ENCODE assay signal across 9 mouse cellular contexts in the genomic region with DNA sequence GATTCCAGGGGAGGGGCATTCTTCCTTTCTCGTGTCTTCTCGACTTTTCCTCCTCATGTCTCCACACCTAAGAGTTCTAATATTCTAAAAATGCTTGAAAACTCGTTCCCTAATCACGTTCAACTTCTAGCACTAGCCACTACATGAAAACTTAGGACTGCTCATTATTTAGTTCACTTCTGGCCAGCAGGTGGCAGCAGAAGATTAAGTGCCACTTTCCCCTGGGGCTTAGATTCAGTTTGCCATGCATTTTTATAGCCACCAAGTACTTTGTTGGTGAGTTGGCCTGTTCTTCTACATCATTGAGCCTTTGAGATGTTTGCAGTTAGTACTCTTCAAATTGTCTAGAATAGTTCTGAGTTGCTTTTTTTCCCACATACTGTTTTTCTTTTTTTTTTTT. TPM values are rescaled to one million over a fixed set of nuclear protein-coding genes. Genes with fewer than 3 reads are reported as not detected.
DNase-seq lines count a peak whose midpoint lies in the region; TF ChIP-seq lines count a peak whose summit lies in the region.
"Had no signal": no experiment of that assay in that cellular context is flagged by ENCODE, and none has a peak within 500 bp of the region (broad histone marks: within the 10 kb centered on the region; RNA-seq: fewer than 3 reads in every experiment).

No protein-coding gene starts in this region.

- H3K27ac ChIP-seq in ES-E14 (ENCODE audit: insufficient read depth, low read depth, low read length, poor library complexity, severe bottlenecking), result no peak overlapping the region
- no peak overlapping the region for H3K27ac ChIP-seq in embryonic fibroblast, embryonic 13.5 days (ENCODE audit: insufficient read depth, low read length)
- H3K27ac ChIP-seq in layer of hippocampus, adult 2 months, result no peak overlapping the region
- H3K27ac ChIP-seq: limb, embryonic 12.5 days had no signal

- in situ Hi-C loops in ES-E14 (cut with MboI; ENCODE audit: low sequenced_read_pairs in 2 of 2, unreplicated experiment in 2 of 2), result loop anchor here in 1 of 2 experiments (25.0 kb wide), 1 partner anchor 133 kb away; the partner anchor contains the start of gene Kdelc2

- no peaks in the 10 kb centered on the region for H3K9me3 ChIP-seq in ES-E14 (ENCODE audit: control insufficient read depth, insufficient read depth, low read depth, low read length)
- H3K9me3 ChIP-seq: limb, embryonic 12.5 days had no signal

- no peaks in the 10 kb centered on the region for H3K36me3 ChIP-seq in ES-E14 (ENCODE audit: control insufficient read depth, insufficient read depth, low read length, poor library complexity, severe bottlenecking)
- H3K36me3 ChIP-seq: limb, embryonic 12.5 days had no signal

- intact Hi-C loops in heart, postnatal 10 days (cut with DNase I), result loop anchor here (1.0 to 10.0 kb wide), 3 partner anchors 144 to 260 kb away; no protein-coding TSS in a partner anchor

- H3K9ac ChIP-seq in ES-E14 (ENCODE audit: insufficient read depth, low read depth, low read length, poor library complexity, severe bottlenecking), result no peak overlapping the region
- H3K9ac ChIP-seq: limb, embryonic 12.5 days had no signal

- H3K4me1 ChIP-seq in ES-E14 (ENCODE audit: control insufficient read depth in 2 of 2, insufficient read depth in 2 of 2, low read length in 2 of 2, poor library complexity in 1 of 2), result peaks cover 0 to 5% of the 10 kb centered on the region in 2 experiments; a peak in 2 of 4 replicates
- H3K4me1 ChIP-seq in embryonic fibroblast, embryonic 13.5 days (ENCODE audit: control insufficient read depth, insufficient read depth, low read length), result no peaks in the 10 kb centered on the region

- no peak for TF ChIP-seq POLR2A in embryonic fibroblast, embryonic 13.5 days (IDR thresholded peaks at IDR 0.05; ENCODE audit: low read depth, low read length)

- TF ChIP-seq CTCF in embryonic fibroblast, embryonic 13.5 days (IDR thresholded peaks at IDR 0.05; ENCODE audit: borderline replicate concordance, insufficient read depth, low read length), result peak; percentile 31; the same call in 1 of the 2 replicates
- TF ChIP-seq CTCF in layer of hippocampus, adult 2 months (conservative IDR thresholded peaks at IDR 0.05), result peak; percentile 90

- DNase-seq in ES-E14 (ENCODE audit: low read depth, low spot score), result peak; percentile 65
- peak; percentile 18 to 53 for DNase-seq in adrenal gland, postnatal 4 days (ENCODE audit: low spot score in 2 of 2)
- DNase-seq in heart, postnatal 10 days, result peak; percentile 80 to 87
- peak; percentile 70 to 80 for DNase-seq in layer of hippocampus, adult 2 months (ENCODE audit: low spot score in 2 of 2)
- DNase-seq in lung, postnatal 10 days, result peak; percentile 87
- DNase-seq in right cerebral cortex, adult 2 months (ENCODE audit: low spot score in 2 of 2), result peak; percentile 88 to 91
- peak; percentile 78 for DNase-seq in urinary bladder, postnatal 25 days (ENCODE audit: low spot score)

- H3K4me3 ChIP-seq in ES-E14 (ENCODE audit: insufficient read depth in 1 of 2, low read depth in 1 of 2, low read length in 2 of 2, poor library complexity in 1 of 2, severe bottlenecking in 1 of 2), result no peak overlapping the region
- no peak overlapping the region for H3K4me3 ChIP-seq in embryonic fibroblast, embryonic 13.5 days (ENCODE audit: insufficient read depth, low read length)
- H3K4me3 ChIP-seq in layer of hippocampus, adult 2 months, result no peak overlapping the region
- H3K4me3 ChIP-seq: limb, embryonic 12.5 days had no signal

TF ChIP-seq in ES-E14, 5 proteins besides CTCF, POLR2A, EP300 and RAD21:
- TF ChIP-seq ZC3H11A (IDR thresholded peaks at IDR 0.05; ENCODE audit: borderline replicate concordance, low read depth, low read length) (peak; percentile 97), MAFK (IDR thresholded peaks at IDR 0.05; ENCODE audit: insufficient read depth, low read depth, low read length) (no peak)
TF ChIP-seq in ES-E14: peak in this region for 1.

RNA-seq across cellular contexts. Expression of gene Ddx10, which starts 6.5 kb away (rescaled TPM):
- 32.0 and 46.7 TPM in 2 replicates for total RNA-seq in ES-E14 (2012; rRNA removed)
- total RNA-seq in adrenal gland, postnatal 4 days (2021), result 10 to 100 TPM; 23.5 to 26.9 TPM
- 21.1 and 22.9 TPM in 2 replicates for polyA plus RNA-seq in embryonic fibroblast, embryonic 13.5 days (2011; ENCODE audit: insufficient read length, low read depth, missing spikeins)
- 10 to 100 TPM; 11.6 to 13.1 TPM for total RNA-seq in heart, postnatal 10 days (2021)
- total RNA-seq in layer of hippocampus, adult 2 months (2021), result 10 to 100 TPM; 20.1 to 21.6 TPM

RNA-seq across cellular contexts. Expression of gene Exph5, which starts 47.1 kb away (rescaled TPM):
- total RNA-seq in ES-E14 (2012; rRNA removed), result 0.21 and 0.27 TPM in 2 replicates
- 1 to 10 TPM in 1 of 2 experiments, under 1 TPM in 1; 0.68 to 1.8 TPM for total RNA-seq in adrenal gland, postnatal 4 days (2021)
- polyA plus RNA-seq in embryonic fibroblast, embryonic 13.5 days (2011; ENCODE audit: insufficient read length, low read depth, missing spikeins), result not detected in 2 replicates
- under 1 TPM; 0.24 to 0.45 TPM for total RNA-seq in heart, postnatal 10 days (2021)
- total RNA-seq in layer of hippocampus, adult 2 months (2021), result 1 to 10 TPM; 3.7 to 4.0 TPM

Comparison
In these comparisons a context has a peak if more than half of its experiments do, and no peak if none do; other contexts are left out.
1. DNase-seq: peak in every context shown above with its lines; median percentile 90 in right cerebral cortex, adult 2 months; 87 in lung, postnatal 10 days; 84 in heart, postnatal 10 days; 78 in urinary bladder, postnatal 25 days; 75 in layer of hippocampus, adult 2 months; 65 in ES-E14; 36 in adrenal gland, postnatal 4 days.